Comparison of ENCODE assay signal across 8 mouse cellular contexts in the genomic region with DNA sequence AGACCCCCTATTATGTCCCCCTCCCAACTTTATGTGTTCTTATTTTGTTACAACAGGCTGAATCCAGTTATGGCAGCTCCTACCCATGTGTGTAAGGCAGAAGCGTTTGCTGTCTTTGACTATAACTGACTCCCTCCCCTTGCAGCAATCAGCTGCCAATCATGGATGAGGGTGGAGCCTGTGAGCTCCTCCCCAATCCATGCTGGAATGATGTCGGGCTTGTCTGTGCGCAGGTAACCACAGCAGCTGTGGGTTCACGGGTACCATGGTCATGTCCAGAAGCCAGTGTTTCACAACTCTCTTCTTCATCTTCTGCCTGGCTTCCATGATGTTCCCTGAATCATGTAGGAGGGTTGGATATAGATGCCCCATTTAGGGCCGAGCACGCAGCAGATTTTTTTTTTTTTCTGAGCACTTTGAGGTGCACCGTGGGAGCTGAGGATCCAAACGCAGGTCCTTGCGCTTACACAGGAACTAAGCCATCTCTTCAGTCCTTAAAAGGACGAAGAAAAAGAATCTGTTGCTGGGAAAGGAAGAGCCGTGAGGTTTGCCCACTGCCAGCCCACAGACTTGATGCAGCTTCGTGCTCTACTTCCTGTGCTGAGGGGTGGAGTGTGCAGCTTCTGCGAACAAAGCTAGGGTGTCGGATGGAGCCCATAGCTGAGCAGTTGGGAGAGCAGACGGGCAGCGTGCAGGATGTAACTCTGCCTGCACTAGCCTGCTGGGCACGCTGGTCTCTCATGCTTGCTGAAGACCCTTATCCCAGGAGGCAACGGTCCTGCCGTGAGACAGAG. TPM values are rescaled to one million over a fixed set of nuclear protein-coding genes. Genes with fewer than 3 reads are reported as not detected.
DNase-seq lines count a peak whose midpoint lies in the region; ATAC-seq lines count a peak whose summit lies in the region.
"Had no signal": no experiment of that assay in that cellular context is flagged by ENCODE, and none has a peak within 500 bp of the region (broad histone marks: within the 10 kb centered on the region; RNA-seq: fewer than 3 reads in every experiment).

No protein-coding gene starts in this region.

- H3K36me3 ChIP-seq in midbrain, embryonic 11.5 days (ENCODE audit: control insufficient read depth, insufficient read depth, low read length) = no peaks in the 10 kb centered on the region
- H3K36me3 ChIP-seq in midbrain, embryonic 13.5 days = no peaks in the 10 kb centered on the region
- H3K36me3 ChIP-seq in heart, embryonic 15.5 days = no peaks in the 10 kb centered on the region
- no peaks in the 10 kb centered on the region for H3K36me3 ChIP-seq in lung, embryonic 16.5 days (ENCODE audit: control insufficient read depth, insufficient read depth, low read length)

- ATAC-seq in midbrain, embryonic 11.5 days (ENCODE audit: low FRiP score) = no peak
- no peak for ATAC-seq in midbrain, embryonic 13.5 days
- ATAC-seq in heart, embryonic 15.5 days (replicated peaks; ENCODE audit: insufficient number of reproducible peaks, insufficient read depth, low FRiP score, low read depth) = no peak
- no peak for ATAC-seq in lung, embryonic 16.5 days (ENCODE audit: low read depth)

- H3K27ac ChIP-seq in midbrain, embryonic 11.5 days (ENCODE audit: low read depth, low read length) = no peak overlapping the region
- H3K27ac ChIP-seq in midbrain, embryonic 13.5 days = no peak overlapping the region
- H3K27ac ChIP-seq in heart, embryonic 15.5 days = no peak overlapping the region
- H3K27ac ChIP-seq in lung, embryonic 16.5 days (ENCODE audit: low read length) = no peak overlapping the region
- H3K27ac ChIP-seq: liver, embryonic 14.5 days had no signal

- intact Hi-C loops in gastrocnemius, postnatal 14 days (cut with DNase I; ENCODE audit: low total_unique reads) = no loop called here

- H3K4me3 ChIP-seq in midbrain, embryonic 11.5 days (ENCODE audit: low read depth, low read length) = no peak overlapping the region
- H3K4me3 ChIP-seq in midbrain, embryonic 13.5 days (replicated peaks) = no peak overlapping the region
- no peak overlapping the region for H3K4me3 ChIP-seq in heart, embryonic 15.5 days
- no peak overlapping the region for H3K4me3 ChIP-seq in lung, embryonic 16.5 days (ENCODE audit: low read length)

- H3K27me3 ChIP-seq in midbrain, embryonic 11.5 days (ENCODE audit: control insufficient read depth, insufficient read depth, low read length) = no peaks in the 10 kb centered on the region
- no peaks in the 10 kb centered on the region for H3K27me3 ChIP-seq in midbrain, embryonic 13.5 days
- H3K27me3 ChIP-seq in heart, embryonic 15.5 days = 0 out of 2 replicates have a peak, but pooled peaks cover 2% of the 10 kb centered on the region
- no peaks in the 10 kb centered on the region for H3K27me3 ChIP-seq in lung, embryonic 16.5 days (ENCODE audit: control insufficient read depth, insufficient read depth, low read depth, low read length)

- no peaks in the 10 kb centered on the region for H3K9me3 ChIP-seq in midbrain, embryonic 11.5 days (ENCODE audit: control insufficient read depth, low read length)
- H3K9me3 ChIP-seq in midbrain, embryonic 13.5 days = no peaks in the 10 kb centered on the region
- H3K9me3 ChIP-seq in heart, embryonic 15.5 days (replicated peaks) = no peaks in the 10 kb centered on the region
- H3K9me3 ChIP-seq in lung, embryonic 16.5 days (ENCODE audit: control insufficient read depth, low read length) = no peaks in the 10 kb centered on the region

- no peaks in the 10 kb centered on the region for H3K4me1 ChIP-seq in midbrain, embryonic 11.5 days (ENCODE audit: control insufficient read depth, insufficient read depth, low read length)
- peaks cover 6% of the 10 kb centered on the region for H3K4me1 ChIP-seq in midbrain, embryonic 13.5 days (replicated peaks)
- no peaks in the 10 kb centered on the region for H3K4me1 ChIP-seq in heart, embryonic 15.5 days (replicated peaks)
- H3K4me1 ChIP-seq in lung, embryonic 16.5 days (replicated peaks; ENCODE audit: control insufficient read depth, insufficient read depth, low read length) = no peaks in the 10 kb centered on the region

- DNase-seq in midbrain, embryonic 11.5 days (ENCODE audit: low spot score, missing footprints) = peak; percentile 83
- DNase-seq in spleen, postnatal 4 days (ENCODE audit: low spot score in 2 of 2) = peak; percentile 34 to 73
- no peak for DNase-seq in gastrocnemius, postnatal 14 days
- no peak for DNase-seq in urinary bladder, postnatal 14 days (ENCODE audit: low spot score)

- no peak overlapping the region for H3K9ac ChIP-seq in midbrain, embryonic 11.5 days (ENCODE audit: low read length)
- H3K9ac ChIP-seq in midbrain, embryonic 13.5 days (replicated peaks) = no peak overlapping the region
- no peak overlapping the region for H3K9ac ChIP-seq in heart, embryonic 15.5 days
- no peak overlapping the region for H3K9ac ChIP-seq in lung, embryonic 16.5 days (ENCODE audit: low read length)
- H3K9ac ChIP-seq: liver, embryonic 14.5 days had no signal

- no peak overlapping the region for H3K4me2 ChIP-seq in midbrain, embryonic 11.5 days
- no peak overlapping the region for H3K4me2 ChIP-seq in midbrain, embryonic 13.5 days (replicated peaks)
- H3K4me2 ChIP-seq in heart, embryonic 15.5 days = peak overlapping the region; percentile 28; the same call in 1 of the 2 replicates
- peak overlapping the region; percentile 21 for H3K4me2 ChIP-seq in lung, embryonic 16.5 days (ENCODE audit: low read depth, low read length)

- 72% methylated on average over 19 of the region's 19 CpGs for WGBS in midbrain, embryonic 11.5 days
- 67% methylated on average over 19 of the region's 19 CpGs for WGBS in midbrain, embryonic 13.5 days
- WGBS in heart, embryonic 15.5 days = 53% methylated on average over 19 of the region's 19 CpGs
- 40% methylated on average over 19 of the region's 19 CpGs for WGBS in lung, embryonic 16.5 days

RNA-seq across cellular contexts. Expression of a gene that starts 43.5 kb away (rescaled TPM):
- polyA plus RNA-seq in midbrain, embryonic 11.5 days (2014; fragmentation: Nextera tagmentation; extraction: Ambion mirVana) = 0.22 TPM in 1 of 2 replicates, not detected in the other
- polyA plus RNA-seq in midbrain, embryonic 13.5 days (2015; fragmentation: Nextera tagmentation; extraction: Ambion mirVana) = 0.07 TPM in 1 of 2 replicates, not detected in the other
- 0.29 and 0.60 TPM in 2 replicates for polyA plus RNA-seq in heart, embryonic 15.5 days (2015; fragmentation: Nextera tagmentation; extraction: Ambion mirVana)
- 0.74 and 1.1 TPM in 2 replicates for polyA plus RNA-seq in lung, embryonic 16.5 days (2015; fragmentation: Nextera tagmentation; extraction: Ambion mirVana)
- under 1 TPM; 0.07 to 0.08 TPM for total RNA-seq in gastrocnemius, postnatal 14 days (2021)

Comparison
In these comparisons a context has a peak if more than half of its experiments do, and no peak if none do; other contexts are left out.
1. DNase-seq: peak in midbrain, embryonic 11.5 days (single experiment) and spleen, postnatal 4 days (2 of 2); none in gastrocnemius, postnatal 14 days (single experiment) and urinary bladder, postnatal 14 days (single experiment).
2. H3K4me2 ChIP-seq: peak in heart, embryonic 15.5 days (single experiment) and lung, embryonic 16.5 days (single experiment); none in midbrain, embryonic 11.5 days (single experiment) and midbrain, embryonic 13.5 days (single experiment).